Mouse (Mus musculus): ENCODE measurements at regions not wholly inside any gene's neighbourhood (a gene's known extent, or its start where the extent isn't known, plus 50 kb on each side); places are given as distances from the start of the nearest gene placed in this dataset.

DNA sequence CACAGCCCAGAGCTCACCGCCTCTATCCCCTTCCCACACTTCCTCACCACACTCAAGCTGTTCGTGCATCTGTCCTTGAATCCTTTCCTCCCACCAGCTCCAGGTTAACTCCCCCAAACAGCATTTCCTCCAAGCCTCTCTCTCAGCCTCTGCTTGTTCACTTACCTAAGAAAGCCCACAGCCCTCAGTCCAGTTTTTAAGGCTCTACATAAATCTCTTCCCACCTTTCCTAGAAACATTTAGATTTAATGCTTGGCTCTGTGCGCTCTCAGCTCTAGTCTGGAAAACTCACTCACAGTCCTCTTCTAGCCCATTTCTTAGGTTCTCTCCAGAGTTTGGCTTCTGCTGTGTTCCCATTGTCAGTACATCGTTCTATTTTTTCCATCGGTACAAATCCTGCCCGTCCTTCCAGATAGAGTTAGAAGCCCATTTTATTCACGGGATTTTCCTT lies 242.9 kb upstream of the Adgrl2 start:
- TF ChIP-seq CTCF (IDR thresholded peaks at IDR 0.05; ENCODE audit: extremely low read depth, insufficient read depth, low read length) (no peak), POLR2A (IDR thresholded peaks at IDR 0.05; ENCODE audit: extremely low read depth, insufficient read depth, low read length) (no peak)

Measured in cortical plate, adult 2 months (tissue).